Mouse (Mus musculus) forebrain, embryonic 11.5 days (tissue): ENCODE data around the gene Tex38. TPM values are rescaled to one million over a fixed set of nuclear protein-coding genes. Genes with fewer than 3 reads are reported as not detected.

Experiments
- ATAC-seq: fragments of 200-750 bp; cut with Nextera tagmentation; replicated peaks from 2 replicates; pipeline ENCODE4 v1.8.0; 2017; ENCODE audit warnings: moderate TSS enrichment; ENCODE audit not compliant: low FRiP score
- DNase-seq: peaks from one replicate; pipeline ENCODE4 v3.0.0-alpha.2; 2017; ENCODE audit warnings: low spot score
- H3K27ac ChIP-seq: fragments of 300-500 bp; sonication (generic); 2 replicates; pipeline ENCODE4 v1.5.1; 2014; ENCODE audit warnings: low read depth, low read length
- H3K27me3 ChIP-seq: fragments of 300-500 bp; sonication (generic); 2 replicates; pipeline ENCODE4 v1.6.1; 2014; ENCODE audit warnings: mild to moderate bottlenecking, low read length, mixed read lengths; ENCODE audit not compliant: control insufficient read depth, insufficient read depth
- H3K36me3 ChIP-seq: fragments of 300-500 bp; sonication (generic); 2 replicates; pipeline ENCODE4 v1.6.1; 2014; ENCODE audit warnings: mild to moderate bottlenecking, low read length, moderate library complexity, mixed read lengths; ENCODE audit not compliant: control insufficient read depth, insufficient read depth
- H3K4me1 ChIP-seq: fragments of 300-500 bp; sonication (generic); replicated peaks from 2 replicates; pipeline ENCODE4 v1.6.1; 2014; ENCODE audit warnings: low read length, mixed read lengths; ENCODE audit not compliant: control insufficient read depth, insufficient read depth
- H3K4me2 ChIP-seq: fragments of 300-500 bp; sonication (generic); 2 replicates; pipeline ENCODE4 v1.6.1; 2014; ENCODE audit warnings: low read depth, mild to moderate bottlenecking, low read length, moderate library complexity, mixed read lengths; ENCODE audit not compliant: severe bottlenecking
- H3K4me3 ChIP-seq: fragments of 300-500 bp; sonication (generic); 2 replicates; pipeline ENCODE4 v1.5.1; 2014; ENCODE audit warnings: low read depth, low read length
- H3K9ac ChIP-seq: fragments of 300-500 bp; sonication (generic); 2 replicates; pipeline ENCODE4 v1.6.1; 2014; ENCODE audit warnings: low read length
- H3K9me3 ChIP-seq: fragments of 300-500 bp; sonication (generic); 2 replicates; pipeline ENCODE4 v1.6.1; 2016; ENCODE audit warnings: low read length, mixed read lengths; ENCODE audit not compliant: control insufficient read depth
- WGBS: fragments of 180-500 bp; shearing (Covaris S2); extraction: QIAGEN DNeasy Blood & Tissue Kit; methylation state at CpG from one replicate; pipeline ENCODE4 v1.1.7; 2014; 5-methylcytosine and 5-hydroxymethylcytosine counted together
- polyA plus RNA-seq: library from polyadenylated mRNA; unstranded; fragments of >200 nt; fragmentation: Nextera tagmentation; extraction: Ambion mirVana; gene quantifications from 2 replicates; pipeline ENCODE4 v1.2.1, GENCODE M21; 2014

Gene Tex38
- polyA plus RNA-seq, result 0.81 TPM in 1 of 2 replicates, not detected in the other

GRCm38 (mm10) chr4:115780918-115781317 lies at the start of gene Tex38:
TSS of gene Tex38 (minus strand) at chr4:115781018.
- Histone ChIP-seq H3K4me3 (no peak within 1 kb of the TSS), H3K9me3 (no peaks in the 10 kb centered on the region), H3K9ac (no peak within 1 kb of the TSS), H3K27ac (no peak within 1 kb of the TSS), H3K4me1 (peaks cover 2% of the 10 kb centered on the region; the same call in 1 of the 2 replicates), H3K27me3 (no peaks in the 10 kb centered on the region), H3K4me2 (no peak within 1 kb of the TSS), H3K36me3 (no peaks in the 10 kb centered on the region; the same call in 1 of the 2 replicates)
- DNase-seq (no peak), ATAC-seq (no peak)
- 85% methylated on average over 3 of the region's 3 CpGs for WGBS

- H3K4me1 ChIP-seq, result peaks cover 5% of the 10 kb centered on the region; the same call in 1 of the 2 replicates
- WGBS, result 74% methylated on average over 5 of the region's 5 CpGs
- H3K27ac ChIP-seq, result no peak overlapping the region
- no peaks in the 10 kb centered on the region for H3K27me3 ChIP-seq
- H3K36me3 ChIP-seq, result no peaks in the 10 kb centered on the region
- no peak overlapping the region for H3K4me2 ChIP-seq
- H3K9ac ChIP-seq, result no peak overlapping the region
- DNase-seq (no peak), ATAC-seq (no peak)
- no peak overlapping the region for H3K4me3 ChIP-seq
- H3K9me3 ChIP-seq, result no peaks in the 10 kb centered on the region
Observed at GRCm38 (mm10) chr4:115830491-115830890, 49.7 kb upstream of the Tex38 start.

- H3K4me2 ChIP-seq, result peak overlapping the region; percentile 76
- DNase-seq (no peak), ATAC-seq (no peak; the same call in 1 of the 2 replicates)
- no peaks in the 10 kb centered on the region for H3K36me3 ChIP-seq
- H3K9me3 ChIP-seq, result no peaks in the 10 kb centered on the region
- H3K4me3 ChIP-seq, result peak overlapping the region; percentile 73
- peak overlapping the region; percentile 69 for H3K9ac ChIP-seq
- H3K27ac ChIP-seq, result no peak overlapping the region
- WGBS, result 6% methylated on average over 8 of the region's 8 CpGs
- no peaks in the 10 kb centered on the region for H3K27me3 ChIP-seq
- peaks cover 5% of the 10 kb centered on the region; the same call in 1 of the 2 replicates for H3K4me1 ChIP-seq
Observed at GRCm38 (mm10) chr4:115828572-115828902, 47.7 kb upstream of the Tex38 start.

- DNase-seq (peak; percentile 83), ATAC-seq (peak; percentile 89)
- Histone ChIP-seq H3K4me3 (peak within 1 kb of the TSS; percentile 73), H3K27ac (no peak within 1 kb of the TSS), H3K4me2 (peak within 1 kb of the TSS; percentile 76), H3K9me3 (no peaks in the 10 kb centered on the region), H3K4me1 (peaks cover 5% of the 10 kb centered on the region; the same call in 1 of the 2 replicates), H3K27me3 (no peaks in the 10 kb centered on the region), H3K36me3 (no peaks in the 10 kb centered on the region), H3K9ac (peak within 1 kb of the TSS; percentile 69)
- WGBS, result under 1% methylated on average over 44 of the region's 57 CpGs
Observed at GRCm38 (mm10) chr4:115827888-115828571, 47.2 kb upstream of the Tex38 start, which contains the start of gene Mob3c. TSS of gene Mob3c (plus strand) at chr4:115828092.

GRCm38 (mm10) chr4:115827535-115827887 lies 46.7 kb upstream of the Tex38 start:
- H3K9me3 ChIP-seq, result no peaks in the 10 kb centered on the region
- WGBS, result 6% methylated on average over 4 of the region's 4 CpGs
- peaks cover 5% of the 10 kb centered on the region; the same call in 1 of the 2 replicates for H3K4me1 ChIP-seq
- H3K4me3 ChIP-seq, result peak overlapping the region; percentile 73
- no peak overlapping the region for H3K27ac ChIP-seq
- peak overlapping the region; percentile 76 for H3K4me2 ChIP-seq
- no peaks in the 10 kb centered on the region for H3K36me3 ChIP-seq
- peak overlapping the region; percentile 69 for H3K9ac ChIP-seq
- peak; percentile 52 for DNase-seq
- no peaks in the 10 kb centered on the region for H3K27me3 ChIP-seq
- ATAC-seq, result 0 out of 2 replicates have a peak, but pooled peaks have one; percentile 6

- Histone ChIP-seq H3K4me3 (no peak overlapping the region), H3K9me3 (no peaks in the 10 kb centered on the region), H3K27me3 (no peaks in the 10 kb centered on the region), H3K4me2 (no peak overlapping the region), H3K27ac (no peak overlapping the region), H3K4me1 (peaks cover 5% of the 10 kb centered on the region; the same call in 1 of the 2 replicates), H3K9ac (no peak overlapping the region), H3K36me3 (no peaks in the 10 kb centered on the region)
- DNase-seq (no peak), ATAC-seq (no peak)
- 74% methylated on average over 3 of the region's 3 CpGs for WGBS
Observed at GRCm38 (mm10) chr4:115827066-115827465, 46.2 kb upstream of the Tex38 start.

GRCm38 (mm10) chr4:115825271-115825670 lies 44.5 kb upstream of the Tex38 start:
- Histone ChIP-seq H3K9ac (no peak overlapping the region), H3K4me3 (no peak overlapping the region), H3K4me1 (peaks cover 5% of the 10 kb centered on the region; the same call in 1 of the 2 replicates), H3K4me2 (no peak overlapping the region), H3K9me3 (no peaks in the 10 kb centered on the region), H3K27me3 (no peaks in the 10 kb centered on the region), H3K27ac (no peak overlapping the region), H3K36me3 (no peaks in the 10 kb centered on the region)
- DNase-seq (no peak), ATAC-seq (no peak)
- WGBS, result 85% methylated on average over 2 of the region's 2 CpGs

GRCm38 (mm10) chr4:115824178-115824577 lies 43.4 kb upstream of the Tex38 start:
- H3K4me3 ChIP-seq, result no peak overlapping the region
- 80% methylated on average over 2 of the region's 2 CpGs for WGBS
- DNase-seq (no peak), ATAC-seq (no peak)
- H3K27ac ChIP-seq, result no peak overlapping the region
- no peaks in the 10 kb centered on the region for H3K9me3 ChIP-seq
- H3K9ac ChIP-seq, result no peak overlapping the region
- H3K27me3 ChIP-seq, result no peaks in the 10 kb centered on the region
- peaks cover 5% of the 10 kb centered on the region; the same call in 1 of the 2 replicates for H3K4me1 ChIP-seq
- no peaks in the 10 kb centered on the region for H3K36me3 ChIP-seq
- no peak overlapping the region for H3K4me2 ChIP-seq

GRCm38 (mm10) chr4:115821928-115822327 lies 41.1 kb upstream of the Tex38 start:
- Histone ChIP-seq H3K9me3 (no peaks in the 10 kb centered on the region), H3K9ac (no peak overlapping the region), H3K27me3 (no peaks in the 10 kb centered on the region), H3K36me3 (no peaks in the 10 kb centered on the region), H3K4me3 (no peak overlapping the region), H3K4me1 (no peaks in the 10 kb centered on the region), H3K4me2 (no peak overlapping the region), H3K27ac (no peak overlapping the region)
- 78% methylated on average over 3 of the region's 3 CpGs for WGBS
- peak; percentile 49 for DNase-seq
- ATAC-seq, result no peak
